Mouse (Mus musculus): Measurements from ENCODE around the gene Ptprk. TPM values are rescaled to one million over a fixed set of nuclear protein-coding genes. Genes with fewer than 3 reads are reported as not detected.

The Ptprk gene
- polyA plus RNA-seq, 1 experiment from 2014 or later, result 33.8 TPM

GRCm38 (mm10) chr10:28076036-28076855 is 1.6 kb downstream of the Ptprk start:
- under 1% methylated on average over 30 of the region's 30 CpGs for WGBS
- peak overlapping the region; percentile 87 for H3K9ac ChIP-seq (ENCODE audit: low read depth, low read length)
- H3K27me3 ChIP-seq (ENCODE audit: control insufficient read depth, insufficient read depth, low read depth, low read length), result no peaks in the 10 kb centered on the region
- no peaks in the 10 kb centered on the region for H3K36me3 ChIP-seq (ENCODE audit: control insufficient read depth, insufficient read depth, low read length)
- 0 out of 2 replicates have a peak, but pooled peaks have one; percentile 1 for ATAC-seq
- H3K9me3 ChIP-seq (replicated peaks; ENCODE audit: control insufficient read depth, low read length, poor library complexity, severe bottlenecking), result no peaks in the 10 kb centered on the region
- H3K27ac ChIP-seq (ENCODE audit: low read length), result peak overlapping the region; percentile 91
- H3K4me2 ChIP-seq (ENCODE audit: low read length), result peak overlapping the region; percentile 94
- peaks cover 13% of the 10 kb centered on the region for H3K4me1 ChIP-seq (ENCODE audit: control insufficient read depth, insufficient read depth, low read length)
- peak overlapping the region; percentile 79 for H3K4me3 ChIP-seq (ENCODE audit: low read depth, low read length)

GRCm38 (mm10) chr10:28078270-28078669 is 3.6 kb downstream of the Ptprk start:
- no peak overlapping the region for H3K9ac ChIP-seq (ENCODE audit: low read depth, low read length)
- no peaks in the 10 kb centered on the region for H3K36me3 ChIP-seq (ENCODE audit: control insufficient read depth, insufficient read depth, low read length)
- WGBS, result 82% methylated on average over 1 of the region's 1 CpGs
- no peak for ATAC-seq
- H3K4me2 ChIP-seq (ENCODE audit: low read length), result peak overlapping the region; percentile 7
- H3K4me1 ChIP-seq (ENCODE audit: control insufficient read depth, insufficient read depth, low read length), result peaks cover 13% of the 10 kb centered on the region
- H3K9me3 ChIP-seq (replicated peaks; ENCODE audit: control insufficient read depth, low read length, poor library complexity, severe bottlenecking), result no peaks in the 10 kb centered on the region
- no peak overlapping the region for H3K27ac ChIP-seq (ENCODE audit: low read length)
- H3K4me3 ChIP-seq (ENCODE audit: low read depth, low read length), result no peak overlapping the region
- no peaks in the 10 kb centered on the region for H3K27me3 ChIP-seq (ENCODE audit: control insufficient read depth, insufficient read depth, low read depth, low read length)

GRCm38 (mm10) chr10:28081221-28081620 is 6.6 kb downstream of the Ptprk start:
- Histone ChIP-seq H3K27ac (ENCODE audit: low read length) (no peak overlapping the region), H3K9me3 (replicated peaks; ENCODE audit: control insufficient read depth, low read length, poor library complexity, severe bottlenecking) (no peaks in the 10 kb centered on the region), H3K36me3 (ENCODE audit: control insufficient read depth, insufficient read depth, low read length) (no peaks in the 10 kb centered on the region), H3K4me3 (ENCODE audit: low read depth, low read length) (no peak overlapping the region), H3K9ac (ENCODE audit: low read depth, low read length) (no peak overlapping the region), H3K4me2 (ENCODE audit: low read length) (no peak overlapping the region), H3K27me3 (ENCODE audit: control insufficient read depth, insufficient read depth, low read depth, low read length) (no peaks in the 10 kb centered on the region), H3K4me1 (ENCODE audit: control insufficient read depth, insufficient read depth, low read length) (peaks cover 8% of the 10 kb centered on the region)
- no peak for ATAC-seq
- 98% methylated on average over 2 of the region's 2 CpGs for WGBS

GRCm38 (mm10) chr10:28083183-28083582 is 8.6 kb downstream of the Ptprk start:
- H3K9ac ChIP-seq (ENCODE audit: low read depth, low read length), result no peak overlapping the region
- H3K4me3 ChIP-seq (ENCODE audit: low read depth, low read length), result no peak overlapping the region
- H3K9me3 ChIP-seq (replicated peaks; ENCODE audit: control insufficient read depth, low read length, poor library complexity, severe bottlenecking), result no peaks in the 10 kb centered on the region
- H3K27me3 ChIP-seq (ENCODE audit: control insufficient read depth, insufficient read depth, low read depth, low read length), result no peaks in the 10 kb centered on the region
- H3K4me1 ChIP-seq (ENCODE audit: control insufficient read depth, insufficient read depth, low read length), result peaks cover 5% of the 10 kb centered on the region; the same call in 1 of the 2 replicates
- no peak for ATAC-seq
- 77% methylated on average over 2 of the region's 2 CpGs for WGBS
- no peaks in the 10 kb centered on the region for H3K36me3 ChIP-seq (ENCODE audit: control insufficient read depth, insufficient read depth, low read length)
- no peak overlapping the region for H3K4me2 ChIP-seq (ENCODE audit: low read length)
- H3K27ac ChIP-seq (ENCODE audit: low read length), result no peak overlapping the region

GRCm38 (mm10) chr10:28083625-28084024 is 9.0 kb downstream of the Ptprk start:
- Histone ChIP-seq H3K9me3 (replicated peaks; ENCODE audit: control insufficient read depth, low read length, poor library complexity, severe bottlenecking) (no peaks in the 10 kb centered on the region), H3K4me2 (ENCODE audit: low read length) (no peak overlapping the region), H3K9ac (ENCODE audit: low read depth, low read length) (no peak overlapping the region), H3K27me3 (ENCODE audit: control insufficient read depth, insufficient read depth, low read depth, low read length) (no peaks in the 10 kb centered on the region), H3K27ac (ENCODE audit: low read length) (no peak overlapping the region), H3K36me3 (ENCODE audit: control insufficient read depth, insufficient read depth, low read length) (no peaks in the 10 kb centered on the region), H3K4me1 (ENCODE audit: control insufficient read depth, insufficient read depth, low read length) (peaks cover 5% of the 10 kb centered on the region; the same call in 1 of the 2 replicates), H3K4me3 (ENCODE audit: low read depth, low read length) (no peak overlapping the region)
- no peak for ATAC-seq
- 81% methylated on average over 1 of the region's 1 CpGs for WGBS

- H3K27me3 ChIP-seq (ENCODE audit: control insufficient read depth, insufficient read depth, low read depth, low read length), result no peaks in the 10 kb centered on the region
- 78% methylated on average over 6 of the region's 6 CpGs for WGBS
- H3K4me2 ChIP-seq (ENCODE audit: low read length), result no peak overlapping the region
- no peaks in the 10 kb centered on the region for H3K36me3 ChIP-seq (ENCODE audit: control insufficient read depth, insufficient read depth, low read length)
- H3K4me1 ChIP-seq (ENCODE audit: control insufficient read depth, insufficient read depth, low read length), result peaks cover 2% of the 10 kb centered on the region; the same call in 1 of the 2 replicates
- no peak for ATAC-seq
- H3K27ac ChIP-seq (ENCODE audit: low read length), result no peak overlapping the region
- H3K9ac ChIP-seq (ENCODE audit: low read depth, low read length), result no peak overlapping the region
- H3K4me3 ChIP-seq (ENCODE audit: low read depth, low read length), result no peak overlapping the region
- H3K9me3 ChIP-seq (replicated peaks; ENCODE audit: control insufficient read depth, low read length, poor library complexity, severe bottlenecking), result no peaks in the 10 kb centered on the region
These were observed 12.7 kb downstream of the Ptprk start for GRCm38 (mm10) chr10:28087341-28087740.

- 59% methylated on average over 3 of the region's 3 CpGs for WGBS
- H3K4me3 ChIP-seq (ENCODE audit: low read depth, low read length), result no peak overlapping the region
- no peak overlapping the region for H3K9ac ChIP-seq (ENCODE audit: low read depth, low read length)
- no peak overlapping the region for H3K4me2 ChIP-seq (ENCODE audit: low read length)
- H3K4me1 ChIP-seq (ENCODE audit: control insufficient read depth, insufficient read depth, low read length), result no peaks in the 10 kb centered on the region
- H3K36me3 ChIP-seq (ENCODE audit: control insufficient read depth, insufficient read depth, low read length), result no peaks in the 10 kb centered on the region
- no peaks in the 10 kb centered on the region for H3K27me3 ChIP-seq (ENCODE audit: control insufficient read depth, insufficient read depth, low read depth, low read length)
- no peaks in the 10 kb centered on the region for H3K9me3 ChIP-seq (replicated peaks; ENCODE audit: control insufficient read depth, low read length, poor library complexity, severe bottlenecking)
- no peak overlapping the region for H3K27ac ChIP-seq (ENCODE audit: low read length)
- no peak for ATAC-seq
These were observed 13.1 kb downstream of the Ptprk start for GRCm38 (mm10) chr10:28087749-28088148.

GRCm38 (mm10) chr10:28096007-28096406 is 21.4 kb downstream of the Ptprk start:
- Histone ChIP-seq H3K9me3 (replicated peaks; ENCODE audit: control insufficient read depth, low read length, poor library complexity, severe bottlenecking) (no peaks in the 10 kb centered on the region), H3K4me1 (ENCODE audit: control insufficient read depth, insufficient read depth, low read length) (0 out of 2 replicates have a peak, but pooled peaks cover 4% of the 10 kb centered on the region), H3K4me3 (ENCODE audit: low read depth, low read length) (no peak overlapping the region), H3K27me3 (ENCODE audit: control insufficient read depth, insufficient read depth, low read depth, low read length) (no peaks in the 10 kb centered on the region), H3K27ac (ENCODE audit: low read length) (no peak overlapping the region), H3K4me2 (ENCODE audit: low read length) (no peak overlapping the region), H3K9ac (ENCODE audit: low read depth, low read length) (no peak overlapping the region), H3K36me3 (ENCODE audit: control insufficient read depth, insufficient read depth, low read length) (no peaks in the 10 kb centered on the region)
- ATAC-seq, result no peak

GRCm38 (mm10) chr10:28097637-28098036 is 23.0 kb downstream of the Ptprk start:
- WGBS, result 58% methylated on average over 7 of the region's 7 CpGs
- no peak for ATAC-seq
- Histone ChIP-seq H3K27me3 (ENCODE audit: control insufficient read depth, insufficient read depth, low read depth, low read length) (no peaks in the 10 kb centered on the region), H3K4me3 (ENCODE audit: low read depth, low read length) (no peak overlapping the region), H3K9me3 (replicated peaks; ENCODE audit: control insufficient read depth, low read length, poor library complexity, severe bottlenecking) (no peaks in the 10 kb centered on the region), H3K9ac (ENCODE audit: low read depth, low read length) (no peak overlapping the region), H3K27ac (ENCODE audit: low read length) (no peak overlapping the region), H3K36me3 (ENCODE audit: control insufficient read depth, insufficient read depth, low read length) (no peaks in the 10 kb centered on the region), H3K4me1 (ENCODE audit: control insufficient read depth, insufficient read depth, low read length) (0 out of 2 replicates have a peak, but pooled peaks cover 4% of the 10 kb centered on the region), H3K4me2 (ENCODE audit: low read length) (0 out of 2 replicates have a peak overlapping the region, but pooled peaks have one; percentile 9)
